Mouse (Mus musculus): ENCODE data around the gene Snca.

DNA sequence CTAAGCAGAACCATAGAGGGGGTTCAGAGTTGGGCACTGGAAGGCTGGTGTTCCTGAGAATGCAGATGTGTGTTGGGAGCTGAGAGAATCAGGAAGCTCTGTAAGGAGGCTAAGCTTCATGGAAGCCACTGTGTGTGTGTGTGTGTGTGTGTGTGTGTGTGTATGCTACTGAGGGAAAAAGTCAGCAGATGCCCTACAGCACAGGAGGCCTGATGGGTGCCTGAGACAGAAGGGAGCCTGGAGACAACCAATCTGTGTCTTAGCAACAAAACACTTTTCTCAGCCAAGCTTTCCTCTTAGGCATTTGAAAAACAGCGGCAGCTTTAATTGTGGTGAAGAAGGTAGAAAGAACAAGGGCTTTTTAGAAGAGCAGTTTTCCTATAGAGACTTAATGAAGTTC lies 40.5 kb upstream of the Snca start:
- TF ChIP-seq CTCF (IDR thresholded peaks at IDR 0.05; ENCODE audit: low read depth) (no peak), EP300 (IDR thresholded peaks at IDR 0.05; ENCODE audit: low read depth) (no peak)

All from heart, postnatal 0 days (tissue).